Mouse (Mus musculus): ENCODE measurements at regions not wholly inside any gene's neighbourhood (a gene's known extent, or its start where the extent isn't known, plus 50 kb on each side); places are given as distances from the start of the nearest gene placed in this dataset.

- DNase-seq (ENCODE audit: low spot score) = no peak
These were observed 661.0 kb upstream of the Sox9 start for GRCm38 (mm10) chr11:112121026-112121425.

- DNase-seq (ENCODE audit: low spot score) = no peak
These were observed 660.2 kb upstream of the Sox9 start for GRCm38 (mm10) chr11:112121831-112122230.

- no peak for DNase-seq (ENCODE audit: low spot score)
These were observed 656.6 kb upstream of the Sox9 start for GRCm38 (mm10) chr11:112125249-112125933.

GRCm38 (mm10) chr11:112130090-112130489 lies 651.9 kb upstream of the Sox9 start:
- no peak for DNase-seq (ENCODE audit: low spot score)

- DNase-seq (ENCODE audit: low spot score) = no peak
These were observed 644.5 kb upstream of the Sox9 start for GRCm38 (mm10) chr11:112137401-112138020.

- no peak for DNase-seq (ENCODE audit: low spot score)
These were observed 642.0 kb upstream of the Sox9 start for GRCm38 (mm10) chr11:112140058-112140457.

GRCm38 (mm10) chr11:112140495-112140894 lies 641.5 kb upstream of the Sox9 start:
- no peak for DNase-seq (ENCODE audit: low spot score)

- DNase-seq (ENCODE audit: low spot score) = no peak
These were observed 641.1 kb upstream of the Sox9 start for GRCm38 (mm10) chr11:112140912-112141311.

- DNase-seq (ENCODE audit: low spot score) = no peak
These were observed 630.0 kb upstream of the Sox9 start for GRCm38 (mm10) chr11:112152051-112152450.

GRCm38 (mm10) chr11:112153198-112153597 lies 628.8 kb upstream of the Sox9 start:
- DNase-seq (ENCODE audit: low spot score) = no peak

- no peak for DNase-seq (ENCODE audit: low spot score)
These were observed 627.2 kb upstream of the Sox9 start for GRCm38 (mm10) chr11:112154712-112155319.

- no peak for DNase-seq (ENCODE audit: low spot score)
These were observed 626.6 kb upstream of the Sox9 start for GRCm38 (mm10) chr11:112155339-112155955.

- no peak for DNase-seq (ENCODE audit: low spot score)
These were observed 618.3 kb upstream of the Sox9 start for GRCm38 (mm10) chr11:112163681-112164265.

- no peak for DNase-seq (ENCODE audit: low spot score)
These were observed 608.4 kb upstream of the Sox9 start for GRCm38 (mm10) chr11:112173585-112173984.

GRCm38 (mm10) chr11:112175302-112175701 lies 606.7 kb upstream of the Sox9 start:
- no peak for DNase-seq (ENCODE audit: low spot score)

- no peak for DNase-seq (ENCODE audit: low spot score)
These were observed 601.4 kb upstream of the Sox9 start for GRCm38 (mm10) chr11:112180666-112181065.

GRCm38 (mm10) chr11:112197620-112198268 lies 584.3 kb upstream of the Sox9 start:
- no peak for DNase-seq (ENCODE audit: low spot score)

GRCm38 (mm10) chr11:112204561-112204960 lies 577.5 kb upstream of the Sox9 start:
- DNase-seq (ENCODE audit: low spot score) = no peak

- no peak for DNase-seq (ENCODE audit: low spot score)
These were observed 572.6 kb upstream of the Sox9 start for GRCm38 (mm10) chr11:112209414-112209813.

- no peak for DNase-seq (ENCODE audit: low spot score)
These were observed 562.8 kb upstream of the Sox9 start for GRCm38 (mm10) chr11:112219046-112219720.

- DNase-seq (ENCODE audit: low spot score) = no peak
These were observed 547.4 kb upstream of the Sox9 start for GRCm38 (mm10) chr11:112234492-112235116.

All from spleen, adult 12 weeks (tissue).